Mouse (Mus musculus) heart, postnatal 0 days (tissue): Measurements from ENCODE around the gene Ccdc32. TPM values are rescaled to one million over a fixed set of nuclear protein-coding genes. Genes with fewer than 3 reads are reported as not detected.

Source experiments
- ATAC-seq: fragments of 200-750 bp; cut with Nextera tagmentation; 2 replicates; pipeline ENCODE4 v1.8.0; 2017; ENCODE audit warnings: low read depth, moderate number of reproducible peaks, moderate library complexity; ENCODE audit not compliant: insufficient read depth
- DNase-seq: peaks from one replicate; pipeline ENCODE4 v3.0.0-alpha.2; 2016; ENCODE audit warnings: low spot score
- H3K27ac ChIP-seq: fragments of 300-500 bp; sonication (generic); 2 replicates; pipeline ENCODE4 v1.5.1; 2014; ENCODE audit warnings: low read depth, mild to moderate bottlenecking
- H3K27me3 ChIP-seq: fragments of 300-500 bp; sonication (generic); 2 replicates; pipeline ENCODE4 v1.6.1; 2014; ENCODE audit warnings: low read length, mixed read lengths; ENCODE audit not compliant: control insufficient read depth, insufficient read depth
- H3K36me3 ChIP-seq: fragments of 300-500 bp; sonication (generic); replicated peaks from 2 replicates; pipeline ENCODE4 v1.6.1; 2014; ENCODE audit warnings: low read length, mixed read lengths; ENCODE audit not compliant: control insufficient read depth, insufficient read depth
- H3K4me1 ChIP-seq: fragments of 300-500 bp; sonication (generic); 2 replicates; pipeline ENCODE4 v1.6.1; 2014; ENCODE audit warnings: antibody characterized with exemption; ENCODE audit not compliant: control insufficient read depth, insufficient read depth
- H3K4me2 ChIP-seq: fragments of 300-500 bp; sonication (generic); 2 replicates; pipeline ENCODE4 v1.6.1; 2014; ENCODE audit warnings: low read depth, mild to moderate bottlenecking, low read length, moderate library complexity
- H3K4me3 ChIP-seq: fragments of 300-500 bp; sonication (generic); 2 replicates; pipeline ENCODE4 v1.5.1; 2014; ENCODE audit warnings: low read depth, low read length
- H3K9ac ChIP-seq: fragments of 300-500 bp; sonication (generic); replicated peaks from 2 replicates; pipeline ENCODE4 v1.6.1; 2014; ENCODE audit warnings: low read depth, low read length, mixed read lengths
- H3K9me3 ChIP-seq: fragments of 300-500 bp; sonication (generic); replicated peaks from 2 replicates; pipeline ENCODE4 v1.6.1; 2016; ENCODE audit warnings: low read length; ENCODE audit not compliant: control insufficient read depth
- CTCF ChIP-seq: IDR thresholded peaks from 2 replicates; pipeline ENCODE4 v1.5.1; 2016; ENCODE audit warnings: antibody characterized with exemption, control low read depth, low read depth
- EP300 ChIP-seq: IDR thresholded peaks from 2 replicates; pipeline ENCODE4 v1.6.1; 2016; ENCODE audit warnings: antibody characterized with exemption, low read depth
- WGBS: fragments of 180-500 bp; shearing (Covaris S2); extraction: QIAGEN DNeasy Blood & Tissue Kit; methylation state at CpG from one replicate; pipeline ENCODE4 v1.1.7; 2014; 5-methylcytosine and 5-hydroxymethylcytosine counted together
- polyA plus RNA-seq: library from polyadenylated mRNA; unstranded; fragments of >200 nt; fragmentation: Nextera tagmentation; extraction: Ambion mirVana; gene quantifications from 2 replicates; pipeline ENCODE4 v1.2.1, GENCODE M21; 2015
- total RNA-seq: library from RNA; depleted of rRNA; stranded (reverse); fragments of >200 nt; gene quantifications from 2 replicates; pipeline ENCODE4 v1.2.3, GENCODE M21; 2014; ENCODE audit warnings: low replicate concordance

Gene Ccdc32
- total and polyA plus RNA-seq, 2 experiments from 2014 or later = 14.7 to 21.1 TPM

- no peak for TF ChIP-seq EP300
- TF ChIP-seq CTCF = no peak
Observed at GRCm38 (mm10) chr2:118995919-118996797, 33.0 kb downstream of the Ccdc32 start.

GRCm38 (mm10) chr2:118995490-118995889 is 33.7 kb downstream of the Ccdc32 start:
- H3K9me3 ChIP-seq = no peaks in the 10 kb centered on the region
- ATAC-seq (no peak), DNase-seq (no peak)
- no peak overlapping the region for H3K4me3 ChIP-seq
- WGBS = 62% methylated on average over 5 of the region's 5 CpGs
- no peaks in the 10 kb centered on the region for H3K27me3 ChIP-seq
- no peak overlapping the region for H3K4me2 ChIP-seq
- H3K27ac ChIP-seq = no peak overlapping the region
- TF ChIP-seq CTCF = no peak
- TF ChIP-seq EP300 = no peak
- no peaks in the 10 kb centered on the region for H3K4me1 ChIP-seq
- no peaks in the 10 kb centered on the region for H3K36me3 ChIP-seq
- H3K9ac ChIP-seq = no peak overlapping the region

More at GRCm38 (mm10) chr2:118995919-118996797, 33.0 kb downstream of the Ccdc32 start:
- Histone ChIP-seq H3K36me3 (no peaks in the 10 kb centered on the region), H3K4me3 (no peak overlapping the region), H3K27ac (no peak overlapping the region), H3K4me1 (no peaks in the 10 kb centered on the region), H3K9me3 (no peaks in the 10 kb centered on the region), H3K9ac (no peak overlapping the region), H3K4me2 (no peak overlapping the region), H3K27me3 (no peaks in the 10 kb centered on the region)
- no peak for DNase-seq
- ATAC-seq = no peak
- WGBS = 46% methylated on average over 16 of the region's 16 CpGs

GRCm38 (mm10) chr2:118983812-118984211 is 45.4 kb downstream of the Ccdc32 start:
- H3K27ac ChIP-seq = no peak overlapping the region
- 72% methylated on average over 8 of the region's 8 CpGs for whole genome bisulfite sequencing
- TF ChIP-seq CTCF (no peak), EP300 (no peak)
- no peaks in the 10 kb centered on the region for H3K4me1 ChIP-seq
- H3K36me3 ChIP-seq = no peaks in the 10 kb centered on the region
- no peak for DNase-seq
- no peaks in the 10 kb centered on the region for H3K27me3 ChIP-seq
- H3K9me3 ChIP-seq = no peaks in the 10 kb centered on the region
- no peak overlapping the region for H3K4me2 ChIP-seq
- ATAC-seq = no peak
- no peak overlapping the region for H3K9ac ChIP-seq
- H3K4me3 ChIP-seq = no peak overlapping the region

GRCm38 (mm10) chr2:118980841-118981240 is 48.4 kb downstream of the Ccdc32 start:
- no peak for ATAC-seq
- no peak for TF ChIP-seq EP300
- TF ChIP-seq CTCF = no peak
- H3K27me3 ChIP-seq = no peaks in the 10 kb centered on the region
- no peaks in the 10 kb centered on the region for H3K36me3 ChIP-seq
- H3K27ac ChIP-seq = no peak overlapping the region
- no peaks in the 10 kb centered on the region for H3K4me1 ChIP-seq
- no peak overlapping the region for H3K9ac ChIP-seq
- no peaks in the 10 kb centered on the region for H3K9me3 ChIP-seq
- no peak overlapping the region for H3K4me2 ChIP-seq
- 64% methylated on average over 6 of the region's 6 CpGs for WGBS
- DNase-seq = no peak
- H3K4me3 ChIP-seq = no peak overlapping the region

GRCm38 (mm10) chr2:118978064-118978463 is 51.1 kb downstream of the Ccdc32 start:
- 30% methylated on average over 6 of the region's 6 CpGs for WGBS
- no peak for DNase-seq
- H3K36me3 ChIP-seq = no peaks in the 10 kb centered on the region

More at GRCm38 (mm10) chr2:118978064-118978463, 51.1 kb downstream of the Ccdc32 start:
- Histone ChIP-seq H3K4me3 (no peak overlapping the region), H3K9me3 (no peaks in the 10 kb centered on the region), H3K27me3 (peaks cover 19% of the 10 kb centered on the region), H3K4me2 (no peak overlapping the region), H3K4me1 (0 out of 2 replicates have a peak, but pooled peaks cover 3% of the 10 kb centered on the region), H3K27ac (no peak overlapping the region), H3K9ac (no peak overlapping the region)
- no peak for TF ChIP-seq CTCF
- TF ChIP-seq EP300 = no peak
- no peak for ATAC-seq
